Mouse (Mus musculus) kidney, postnatal 0 days (tissue): ENCODE data around the gene Tmprss7. TPM values are rescaled to one million over a fixed set of nuclear protein-coding genes. Genes with fewer than 3 reads are reported as not detected.
A peak's percentile ranks its signal among the peaks of the same experiment; 100 is the strongest.

Experiments
- ATAC-seq: fragments of 200-750 bp; cut with Nextera tagmentation; replicated peaks from 2 replicates; pipeline ENCODE4 v1.8.0; 2017; ENCODE audit warnings: low read depth, moderate number of reproducible peaks, moderate TSS enrichment, moderate library complexity; ENCODE audit not compliant: low FRiP score
- DNase-seq: peaks from one replicate; pipeline ENCODE4 v3.0.0-alpha.2; 2016; ENCODE audit warnings: low spot score
- H3K27ac ChIP-seq: fragments of 300-500 bp; sonication (generic); 2 replicates; pipeline ENCODE4 v1.5.1; 2014; ENCODE audit warnings: mild to moderate bottlenecking
- H3K27me3 ChIP-seq: fragments of 300-500 bp; sonication (generic); 2 replicates; pipeline ENCODE4 v1.6.1; 2014; ENCODE audit warnings: low read length, mixed read lengths; ENCODE audit not compliant: insufficient read depth
- H3K36me3 ChIP-seq: fragments of 300-500 bp; sonication (generic); 2 replicates; pipeline ENCODE4 v1.6.1; 2014; ENCODE audit warnings: low read length, mixed read lengths; ENCODE audit not compliant: insufficient read depth
- H3K4me1 ChIP-seq: fragments of 300-500 bp; sonication (generic); replicated peaks from 2 replicates; pipeline ENCODE4 v1.6.1; 2014; ENCODE audit warnings: antibody characterized with exemption, low read length, mixed read lengths; ENCODE audit not compliant: insufficient read depth
- H3K4me2 ChIP-seq: fragments of 300-500 bp; sonication (generic); 2 replicates; pipeline ENCODE4 v1.6.1; 2014; ENCODE audit warnings: mild to moderate bottlenecking, low read length, moderate library complexity, mixed read lengths
- H3K4me3 ChIP-seq: fragments of 300-500 bp; sonication (generic); replicated peaks from 2 replicates; pipeline ENCODE4 v1.5.1; 2014; ENCODE audit warnings: low read depth, low read length
- H3K9ac ChIP-seq: fragments of 300-500 bp; sonication (generic); 2 replicates; pipeline ENCODE4 v1.6.1; 2014; ENCODE audit warnings: low read depth, low read length
- H3K9me3 ChIP-seq: fragments of 300-500 bp; sonication (generic); replicated peaks from 2 replicates; pipeline ENCODE4 v1.6.1; 2016; ENCODE audit warnings: low read length, inconsistent platforms, mixed read lengths
- CTCF ChIP-seq: IDR thresholded peaks from 2 replicates; pipeline ENCODE4 v1.5.1; 2016; ENCODE audit warnings: antibody characterized with exemption, low read depth, mild to moderate bottlenecking, moderate library complexity
- WGBS: fragments of 180-500 bp; shearing (Covaris S2); extraction: QIAGEN DNeasy Blood & Tissue Kit; methylation state at CpG from one replicate; pipeline ENCODE4 v1.1.7; 2014; 5-methylcytosine and 5-hydroxymethylcytosine counted together
- polyA plus RNA-seq: library from polyadenylated mRNA; unstranded; fragments of >200 nt; fragmentation: Nextera tagmentation; extraction: Ambion mirVana; gene quantifications from 2 replicates; pipeline ENCODE4 v1.2.1, GENCODE M21; 2015

Gene Tmprss7
- polyA plus RNA-seq = 0.20 and 0.21 TPM in 2 replicates

DNA sequence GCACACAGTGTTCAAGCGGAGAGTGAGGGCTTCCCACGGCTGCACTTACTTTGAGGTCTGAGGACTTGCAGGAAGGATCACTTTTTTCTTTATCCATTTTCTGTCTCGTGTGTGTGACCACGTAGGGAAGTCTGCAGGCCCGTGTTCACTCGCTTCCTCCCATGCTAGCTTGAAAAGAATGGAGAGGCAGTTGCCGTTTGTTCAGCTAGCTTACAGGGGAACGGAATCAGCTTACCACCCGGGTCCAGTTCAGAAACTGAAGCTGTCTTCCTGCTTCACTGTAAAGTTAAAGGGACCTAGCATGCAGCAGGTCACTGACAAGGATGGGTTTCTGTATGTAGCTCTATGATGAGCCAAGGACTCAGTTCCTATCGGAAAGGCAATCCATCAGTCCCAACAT lies at the start of gene Tmprss7:
Gene Tmprss7, minus strand, starts transcription at position 101 of the 400 bp plus-strand sequence.
- no peaks in the 10 kb centered on the region for H3K9me3 ChIP-seq
- no peak within 1 kb of the TSS for H3K9ac ChIP-seq
- no peaks in the 10 kb centered on the region for H3K27me3 ChIP-seq
- no peak within 1 kb of the TSS for H3K4me2 ChIP-seq
- H3K4me3 ChIP-seq = no peak within 1 kb of the TSS
- 57% methylated on average over 10 of the region's 10 CpGs for WGBS
- no peaks in the 10 kb centered on the region for H3K4me1 ChIP-seq
- DNase-seq (no peak), ATAC-seq (no peak)
- no peaks in the 10 kb centered on the region for H3K36me3 ChIP-seq
- H3K27ac ChIP-seq = no peak within 1 kb of the TSS
- no peak for TF ChIP-seq CTCF

DNA sequence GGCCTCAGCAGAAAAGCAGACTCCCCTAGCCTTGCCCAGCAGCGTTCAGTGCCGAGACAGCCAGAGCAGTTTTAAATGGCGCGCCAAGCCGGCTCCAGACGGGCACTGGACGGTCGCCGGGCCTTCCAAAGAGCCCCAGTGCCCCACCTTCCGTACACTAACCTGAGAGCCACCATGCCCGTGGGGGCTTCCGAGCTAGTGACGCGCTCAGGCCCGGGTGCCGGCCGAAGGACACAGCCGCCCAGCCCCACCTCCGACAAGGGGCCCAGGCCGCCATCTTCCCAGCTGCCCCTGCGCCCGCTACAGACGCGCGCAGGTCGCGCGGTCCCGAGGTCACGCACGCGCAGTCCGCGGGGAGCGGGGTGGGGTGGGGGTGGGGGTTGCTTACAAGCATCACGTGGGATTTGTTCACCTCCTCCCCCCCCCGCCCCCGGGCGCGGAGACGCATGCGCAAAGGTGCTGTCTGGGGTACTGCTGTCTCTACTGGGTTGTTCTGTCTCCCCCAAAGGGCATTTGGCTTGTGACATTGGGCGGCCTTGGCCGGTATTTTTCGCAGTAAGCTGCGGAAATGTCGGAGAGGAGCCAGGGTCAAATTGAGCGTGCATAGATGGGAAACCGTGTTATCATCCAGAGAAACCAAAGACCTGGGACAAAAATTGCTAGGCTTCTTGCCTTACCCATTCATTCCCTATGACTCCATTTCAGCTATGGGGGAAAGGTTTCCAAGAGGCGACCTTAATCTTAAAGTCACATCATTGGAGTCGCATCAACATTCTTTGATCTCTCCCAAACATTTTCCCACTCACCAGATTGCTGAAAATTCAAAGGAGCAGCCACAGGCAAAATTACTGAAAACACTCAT lies 49.4 kb upstream of the Tmprss7 start, which contains the start of gene Abhd10:
Gene Abhd10, minus strand, starts transcription at position 341 of the 862 bp plus-strand sequence.
- no peak for TF ChIP-seq CTCF
- Histone ChIP-seq H3K4me3 (peak within 1 kb of the TSS; percentile 91), H3K4me1 (peaks cover 7% of the 10 kb centered on the region; the same call in 1 of the 2 replicates), H3K36me3 (peaks cover 10% of the 10 kb centered on the region; the same call in 1 of the 2 replicates), H3K27me3 (no peaks in the 10 kb centered on the region), H3K9me3 (no peaks in the 10 kb centered on the region), H3K27ac (peak within 1 kb of the TSS; percentile 95), H3K9ac (peak within 1 kb of the TSS; percentile 95), H3K4me2 (peak within 1 kb of the TSS; percentile 65)
- under 1% methylated on average over 51 of the region's 51 CpGs for WGBS
- DNase-seq (peak; percentile 91), ATAC-seq (peak; percentile 99)

DNA sequence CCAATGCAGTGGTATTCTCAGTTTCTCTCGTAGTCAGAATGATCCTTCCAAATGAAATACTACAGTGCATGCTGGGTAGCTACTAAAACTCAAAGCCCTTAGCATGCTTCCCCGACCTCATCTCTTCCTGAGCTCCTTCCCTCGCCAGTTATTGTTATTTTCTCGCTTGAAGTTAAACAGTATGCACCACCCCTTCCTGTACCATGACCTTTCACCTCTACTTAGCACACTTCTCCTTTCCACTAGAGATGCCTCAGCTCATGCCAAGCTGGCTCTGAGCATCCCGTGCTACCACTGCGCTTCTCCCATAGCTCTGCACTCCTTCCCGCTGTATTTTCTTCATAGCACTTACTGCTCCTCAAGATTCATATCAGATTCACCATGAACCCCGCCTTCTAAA lies 44.4 kb upstream of the Tmprss7 start:
- Histone ChIP-seq H3K9me3 (no peaks in the 10 kb centered on the region), H3K27me3 (no peaks in the 10 kb centered on the region), H3K4me1 (no peaks in the 10 kb centered on the region), H3K36me3 (peaks cover 17% of the 10 kb centered on the region), H3K27ac (no peak overlapping the region), H3K4me2 (no peak overlapping the region), H3K9ac (no peak overlapping the region), H3K4me3 (no peak overlapping the region)
- TF ChIP-seq CTCF = no peak
- ATAC-seq = no peak
- DNase-seq = no peak
- 83% methylated on average over 8 of the region's 8 CpGs for WGBS

DNA sequence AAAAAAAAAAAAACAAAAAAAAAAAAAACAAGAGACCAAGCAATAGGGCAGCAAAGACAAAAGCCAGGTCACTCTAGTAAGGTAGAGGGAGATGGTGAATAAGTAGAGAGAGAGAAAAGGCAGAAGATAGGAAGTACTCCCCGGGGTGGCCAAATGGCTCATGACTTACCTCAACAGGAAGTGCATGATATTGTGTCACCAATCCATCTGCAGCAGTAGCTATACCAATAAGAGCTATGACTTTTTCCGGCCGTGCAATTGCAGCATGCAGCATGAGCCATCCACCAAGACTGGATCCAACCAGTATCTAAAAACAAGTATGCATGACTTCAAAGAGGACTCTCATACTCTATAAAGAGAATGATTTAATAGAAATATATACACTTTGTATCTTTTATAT lies 43.3 kb upstream of the Tmprss7 start:
- Histone ChIP-seq H3K36me3 (peaks cover 22% of the 10 kb centered on the region), H3K4me1 (no peaks in the 10 kb centered on the region), H3K9ac (no peak overlapping the region), H3K27me3 (no peaks in the 10 kb centered on the region), H3K4me2 (no peak overlapping the region), H3K4me3 (no peak overlapping the region), H3K27ac (no peak overlapping the region), H3K9me3 (no peaks in the 10 kb centered on the region)
- WGBS = 94% methylated on average over 3 of the region's 3 CpGs
- no peak for TF ChIP-seq CTCF
- ATAC-seq (no peak), DNase-seq (no peak)

DNA sequence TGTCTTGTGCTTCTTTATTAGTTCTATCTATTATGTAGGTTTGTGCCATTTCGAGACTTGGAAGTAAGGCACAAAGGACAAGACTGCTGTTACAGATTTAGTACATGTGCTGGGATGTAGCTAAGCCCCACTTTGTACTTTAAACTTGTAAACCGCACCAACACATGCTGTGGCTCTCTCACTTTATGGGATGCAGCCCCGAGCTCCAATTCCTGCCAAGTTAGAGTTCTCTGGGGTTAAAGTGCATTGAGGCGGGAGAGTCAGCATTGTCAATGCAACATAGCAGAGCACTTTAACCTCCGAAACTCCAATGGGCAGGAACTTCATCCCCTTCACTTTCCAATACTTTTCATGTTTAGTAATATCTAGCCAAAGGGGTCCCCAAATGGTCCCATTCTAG lies 35.7 kb upstream of the Tmprss7 start:
- no peak overlapping the region for H3K4me2 ChIP-seq
- no peaks in the 10 kb centered on the region for H3K27me3 ChIP-seq
- H3K9me3 ChIP-seq = no peaks in the 10 kb centered on the region
- no peak overlapping the region for H3K9ac ChIP-seq
- 73% methylated on average over 5 of the region's 5 CpGs for WGBS
- peaks cover 16% of the 10 kb centered on the region for H3K36me3 ChIP-seq
- no peak overlapping the region for H3K27ac ChIP-seq
- TF ChIP-seq CTCF = no peak
- H3K4me3 ChIP-seq = no peak overlapping the region
- no peaks in the 10 kb centered on the region; the same call in 1 of the 2 replicates for H3K4me1 ChIP-seq
- ATAC-seq (no peak), DNase-seq (no peak)

DNA sequence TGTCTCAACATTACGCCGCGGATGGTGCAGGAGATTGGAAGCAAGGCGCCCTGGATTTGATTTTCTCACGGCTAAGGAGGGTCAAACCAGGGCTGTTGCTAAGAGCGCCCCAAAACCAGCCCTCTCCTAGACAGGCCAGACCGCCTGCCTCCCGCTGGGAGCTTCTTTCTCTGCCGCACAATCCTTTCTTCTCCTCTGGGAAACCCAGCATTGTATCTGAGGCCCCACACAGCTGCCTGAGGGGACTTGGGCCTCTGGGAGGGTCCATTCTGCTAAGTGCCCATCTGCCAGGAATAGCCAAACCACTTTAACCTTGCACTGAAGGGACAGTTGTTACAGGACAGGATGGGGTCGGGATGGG lies 31.3 kb upstream of the Tmprss7 start:
- ATAC-seq = peak; percentile 37; the same call in 1 of the 2 replicates
- 2% methylated on average over 10 of the region's 10 CpGs for WGBS
- TF ChIP-seq CTCF = no peak
- Histone ChIP-seq H3K27ac (no peak overlapping the region), H3K4me2 (peak overlapping the region; percentile 88), H3K36me3 (no peaks in the 10 kb centered on the region), H3K9ac (peak overlapping the region; percentile 55), H3K27me3 (no peaks in the 10 kb centered on the region), H3K9me3 (no peaks in the 10 kb centered on the region), H3K4me1 (peaks cover 5% of the 10 kb centered on the region; the same call in 1 of the 2 replicates), H3K4me3 (peak overlapping the region; percentile 38)
- DNase-seq = peak; percentile 8
